Mouse (Mus musculus) stomach, embryonic 15.5 days (tissue): ENCODE data around the gene Lrrc28. TPM values are rescaled to one million over a fixed set of nuclear protein-coding genes. Genes with fewer than 3 reads are reported as not detected.
A peak's percentile ranks its signal among the peaks of the same experiment; 100 is the strongest.

Experiments
- ATAC-seq: fragments of 200-750 bp; cut with Nextera tagmentation; 2 replicates; pipeline ENCODE4 v1.8.0; 2017; ENCODE audit warnings: low read depth, moderate number of reproducible peaks, moderate TSS enrichment; ENCODE audit not compliant: insufficient read depth, low FRiP score
- H3K27ac ChIP-seq: fragments of 300-500 bp; sonication (generic); 2 replicates; pipeline ENCODE4 v1.5.1; 2015; ENCODE audit warnings: mild to moderate bottlenecking, inconsistent platforms
- H3K27me3 ChIP-seq: fragments of 300-500 bp; sonication (generic); replicated peaks from 2 replicates; pipeline ENCODE4 v1.6.1; 2015; ENCODE audit warnings: inconsistent platforms
- H3K36me3 ChIP-seq: fragments of 300-500 bp; sonication (generic); 2 replicates; pipeline ENCODE4 v1.6.1; 2015; ENCODE audit warnings: inconsistent platforms
- H3K4me1 ChIP-seq: fragments of 300-500 bp; sonication (generic); 2 replicates; pipeline ENCODE4 v1.6.1; 2015; ENCODE audit warnings: inconsistent platforms
- H3K4me2 ChIP-seq: fragments of 300-500 bp; sonication (generic); 2 replicates; pipeline ENCODE4 v1.6.1; 2015; ENCODE audit warnings: mild to moderate bottlenecking, inconsistent platforms
- H3K4me3 ChIP-seq: fragments of 300-500 bp; sonication (generic); replicated peaks from 2 replicates; pipeline ENCODE4 v1.5.1; 2015; ENCODE audit warnings: inconsistent platforms
- H3K9ac ChIP-seq: fragments of 300-500 bp; sonication (generic); 2 replicates; pipeline ENCODE4 v1.6.1; 2015; ENCODE audit warnings: inconsistent platforms
- H3K9me3 ChIP-seq: fragments of 300-500 bp; sonication (generic); 2 replicates; pipeline ENCODE4 v1.6.1; 2016; ENCODE audit warnings: inconsistent platforms
- WGBS: fragments of 180-500 bp; shearing (Covaris S2); methylation state at CpG from one replicate; pipeline ENCODE4 v1.1.7; 2015; 5-methylcytosine and 5-hydroxymethylcytosine counted together
- polyA plus RNA-seq: library from polyadenylated mRNA; unstranded; fragments of >200 nt; fragmentation: Nextera tagmentation; extraction: Ambion mirVana; gene quantifications from 2 replicates; pipeline ENCODE4 v1.2.1, GENCODE M21; 2015

Gene Lrrc28
- polyA plus RNA-seq, 1 experiment from 2014 or later: 14.2 TPM

DNA sequence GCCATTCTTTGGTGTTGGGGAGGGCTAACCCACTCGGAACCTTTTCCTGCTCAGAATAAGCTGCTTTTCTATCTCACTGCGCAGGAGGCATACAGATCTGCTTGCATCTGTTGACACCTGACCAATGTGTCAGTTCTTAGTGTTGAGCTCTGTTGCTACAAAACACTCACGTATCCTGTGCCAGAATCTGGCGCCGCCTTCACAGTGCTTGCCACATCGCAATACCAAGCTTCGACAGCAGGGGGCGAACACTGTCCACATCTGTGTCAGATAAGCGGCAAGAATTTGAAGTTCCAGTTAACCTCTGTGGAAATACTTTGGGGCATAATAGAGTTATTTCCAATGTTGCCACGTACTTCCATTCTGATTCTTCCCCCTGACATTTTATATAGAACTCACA lies 27.6 kb upstream of the Lrrc28 start:
- peak; percentile 48 for ATAC-seq
- no peak overlapping the region for H3K4me2 ChIP-seq
- H3K9ac ChIP-seq: no peak overlapping the region
- 10% methylated on average over 10 of the region's 10 CpGs for WGBS
- H3K4me1 ChIP-seq: no peaks in the 10 kb centered on the region; the same call in 1 of the 2 replicates
- no peak overlapping the region for H3K27ac ChIP-seq
- no peaks in the 10 kb centered on the region for H3K27me3 ChIP-seq
- peaks cover 13% of the 10 kb centered on the region for H3K36me3 ChIP-seq
- H3K4me3 ChIP-seq: no peak overlapping the region
- no peaks in the 10 kb centered on the region for H3K9me3 ChIP-seq

GRCm38 (mm10) chr7:67670965-67671364 lies 25.9 kb upstream of the Lrrc28 start:
- Histone ChIP-seq H3K36me3 (peaks cover 20% of the 10 kb centered on the region), H3K27ac (no peak overlapping the region), H3K4me2 (no peak overlapping the region), H3K4me1 (no peaks in the 10 kb centered on the region; the same call in 1 of the 2 replicates), H3K4me3 (no peak overlapping the region), H3K9me3 (no peaks in the 10 kb centered on the region), H3K9ac (no peak overlapping the region), H3K27me3 (no peaks in the 10 kb centered on the region)
- ATAC-seq: no peak
- 90% methylated on average over 1 of the region's 1 CpGs for WGBS

- Histone ChIP-seq H3K27ac (0 out of 2 replicates have a peak overlapping the region, but pooled peaks have one; percentile 31), H3K36me3 (peaks cover 21% of the 10 kb centered on the region), H3K9me3 (no peaks in the 10 kb centered on the region), H3K4me1 (0 out of 2 replicates have a peak, but pooled peaks cover 2% of the 10 kb centered on the region), H3K9ac (no peak overlapping the region), H3K4me3 (no peak overlapping the region), H3K4me2 (no peak overlapping the region), H3K27me3 (no peaks in the 10 kb centered on the region)
- ATAC-seq: no peak
- 74% methylated on average over 14 of the region's 14 CpGs for WGBS
These were observed 19.1 kb upstream of the Lrrc28 start for GRCm38 (mm10) chr7:67663981-67664694.

GRCm38 (mm10) chr7:67662424-67662823 lies 17.4 kb upstream of the Lrrc28 start:
- ATAC-seq: no peak
- Histone ChIP-seq H3K9ac (no peak overlapping the region), H3K4me3 (no peak overlapping the region), H3K9me3 (no peaks in the 10 kb centered on the region), H3K27ac (no peak overlapping the region), H3K4me2 (no peak overlapping the region), H3K27me3 (no peaks in the 10 kb centered on the region), H3K4me1 (0 out of 2 replicates have a peak, but pooled peaks cover 2% of the 10 kb centered on the region), H3K36me3 (peaks cover 21% of the 10 kb centered on the region)
- 68% methylated on average over 5 of the region's 5 CpGs for WGBS

- no peak overlapping the region for H3K4me3 ChIP-seq
- no peak for ATAC-seq
- H3K9me3 ChIP-seq: no peaks in the 10 kb centered on the region
- no peak overlapping the region for H3K27ac ChIP-seq
- no peaks in the 10 kb centered on the region for H3K27me3 ChIP-seq
- peaks cover 6% of the 10 kb centered on the region; the same call in 1 of the 2 replicates for H3K36me3 ChIP-seq
- no peak overlapping the region for H3K4me2 ChIP-seq
- no peak overlapping the region for H3K9ac ChIP-seq
- WGBS: 76% methylated on average over 4 of the region's 4 CpGs
- no peaks in the 10 kb centered on the region for H3K4me1 ChIP-seq
These were observed 13.0 kb upstream of the Lrrc28 start for GRCm38 (mm10) chr7:67658110-67658509.

DNA sequence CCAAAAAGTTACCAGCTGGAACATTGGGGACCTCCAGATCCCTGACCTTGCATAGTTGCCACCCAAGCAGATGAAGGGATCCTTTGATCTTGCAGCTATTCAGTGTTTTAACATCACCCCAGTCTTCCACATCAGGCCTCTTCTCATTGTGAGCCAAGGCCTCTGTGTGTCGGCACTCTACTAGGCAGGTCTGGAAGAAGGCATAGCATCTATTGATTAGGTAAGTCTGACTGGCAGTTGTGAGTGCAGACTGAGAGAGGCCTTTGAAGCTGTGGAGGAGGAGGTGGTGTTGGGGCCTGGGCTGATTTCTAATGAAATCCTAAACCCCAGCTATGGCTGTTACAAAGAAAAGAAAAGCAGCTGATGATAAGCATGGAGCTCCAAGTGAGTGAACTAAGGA lies 10.1 kb upstream of the Lrrc28 start:
- H3K4me3 ChIP-seq: no peak overlapping the region
- no peaks in the 10 kb centered on the region for H3K27me3 ChIP-seq
- no peaks in the 10 kb centered on the region for H3K4me1 ChIP-seq
- H3K4me2 ChIP-seq: no peak overlapping the region
- ATAC-seq: peak; percentile 66; the same call in 1 of the 2 replicates
- no peak overlapping the region for H3K9ac ChIP-seq
- 22% methylated on average over 1 of the region's 1 CpGs for WGBS
- H3K36me3 ChIP-seq: no peaks in the 10 kb centered on the region
- peak overlapping the region; percentile 11; the same call in 1 of the 2 replicates for H3K27ac ChIP-seq
- no peaks in the 10 kb centered on the region for H3K9me3 ChIP-seq

DNA sequence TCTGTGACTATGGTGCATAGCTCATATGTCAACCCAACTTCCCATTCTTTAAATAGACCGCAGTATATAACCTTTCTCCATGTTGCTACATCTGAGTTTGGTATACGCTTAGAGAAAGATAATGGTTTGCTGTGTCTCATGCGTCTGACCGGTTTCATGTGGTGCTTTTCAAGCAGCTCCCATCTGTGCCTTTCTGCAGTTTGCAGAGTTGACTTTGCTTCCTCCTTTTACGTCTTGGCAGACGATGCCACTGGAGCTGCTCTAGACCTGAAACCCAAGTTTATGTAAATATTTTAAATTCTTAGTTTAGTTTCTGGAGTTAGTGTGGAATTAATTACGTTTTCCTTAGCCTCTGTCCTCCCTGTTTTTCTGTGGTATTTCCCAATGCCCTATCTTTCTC lies 9.6 kb upstream of the Lrrc28 start:
- Histone ChIP-seq H3K4me1 (peaks cover 5% of the 10 kb centered on the region; the same call in 1 of the 2 replicates), H3K9ac (no peak overlapping the region), H3K9me3 (no peaks in the 10 kb centered on the region), H3K27ac (peak overlapping the region; percentile 11; the same call in 1 of the 2 replicates), H3K4me3 (no peak overlapping the region), H3K27me3 (no peaks in the 10 kb centered on the region), H3K36me3 (no peaks in the 10 kb centered on the region), H3K4me2 (no peak overlapping the region)
- ATAC-seq: no peak
- WGBS: 54% methylated on average over 7 of the region's 7 CpGs

GRCm38 (mm10) chr7:67652211-67652610 lies 7.1 kb upstream of the Lrrc28 start:
- WGBS: 64% methylated on average over 5 of the region's 5 CpGs

DNA sequence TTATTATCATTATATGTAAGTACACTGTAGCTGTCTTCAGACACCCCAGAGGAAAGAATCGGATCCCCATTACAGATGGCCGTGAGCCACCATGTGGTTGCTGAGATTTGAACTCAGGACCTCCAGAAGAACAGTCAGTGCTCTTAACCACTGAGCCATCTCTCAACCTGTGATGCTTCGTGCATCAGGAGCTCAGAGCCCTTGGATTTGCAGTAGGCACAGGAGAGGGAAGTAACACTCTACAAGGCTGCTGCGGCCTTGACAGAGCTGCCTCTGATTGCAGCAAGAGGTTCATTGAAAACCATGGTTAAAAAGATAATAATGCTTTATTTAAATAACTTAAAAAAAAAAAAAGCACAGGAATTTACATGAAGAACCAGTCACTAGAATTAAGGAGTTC lies 3.3 kb upstream of the Lrrc28 start:
- Histone ChIP-seq H3K4me2 (peak overlapping the region; percentile 48), H3K27me3 (no peaks in the 10 kb centered on the region), H3K4me1 (peaks cover 13% of the 10 kb centered on the region; the same call in 1 of the 2 replicates), H3K9ac (no peak overlapping the region), H3K4me3 (peak overlapping the region; percentile 25; the same call in 1 of the 2 replicates), H3K9me3 (no peaks in the 10 kb centered on the region), H3K36me3 (no peaks in the 10 kb centered on the region), H3K27ac (no peak overlapping the region)
- WGBS: 63% methylated on average over 4 of the region's 4 CpGs
- ATAC-seq: no peak

More at GRCm38 (mm10) chr7:67652211-67652610, 7.1 kb upstream of the Lrrc28 start:
- H3K27ac ChIP-seq: no peak overlapping the region
- H3K4me1 ChIP-seq: peaks cover 13% of the 10 kb centered on the region; the same call in 1 of the 2 replicates
- H3K36me3 ChIP-seq: no peaks in the 10 kb centered on the region
- H3K4me2 ChIP-seq: no peak overlapping the region
- no peaks in the 10 kb centered on the region for H3K27me3 ChIP-seq
- no peaks in the 10 kb centered on the region for H3K9me3 ChIP-seq
- no peak overlapping the region for H3K9ac ChIP-seq
- no peak for ATAC-seq
- no peak overlapping the region for H3K4me3 ChIP-seq

- no peaks in the 10 kb centered on the region for H3K27me3 ChIP-seq
- 2% methylated on average over 5 of the region's 5 CpGs for WGBS
- peak within 1 kb of the TSS; percentile 67 for H3K4me3 ChIP-seq
- peaks cover 13% of the 10 kb centered on the region; the same call in 1 of the 2 replicates for H3K4me1 ChIP-seq
- no peak for ATAC-seq
- no peaks in the 10 kb centered on the region for H3K36me3 ChIP-seq
- H3K4me2 ChIP-seq: peak within 1 kb of the TSS; percentile 69
- H3K9me3 ChIP-seq: no peaks in the 10 kb centered on the region
- H3K9ac ChIP-seq: peak within 1 kb of the TSS; percentile 24; the same call in 1 of the 2 replicates
- peak within 1 kb of the TSS; percentile 68 for H3K27ac ChIP-seq
These were observed 2.2 kb upstream of the Lrrc28 start, which contains the start of gene Ttc23 for GRCm38 (mm10) chr7:67647277-67647676. Ttc23 (plus strand) TSS chr7:67647410.

- Histone ChIP-seq H3K9ac (peak overlapping the region; percentile 35), H3K4me3 (peak overlapping the region; percentile 67), H3K4me1 (peaks cover 13% of the 10 kb centered on the region; the same call in 1 of the 2 replicates), H3K4me2 (peak overlapping the region; percentile 69), H3K27me3 (no peaks in the 10 kb centered on the region), H3K9me3 (no peaks in the 10 kb centered on the region), H3K36me3 (no peaks in the 10 kb centered on the region), H3K27ac (peak overlapping the region; percentile 88)
- no peak for ATAC-seq
- 9% methylated on average over 6 of the region's 6 CpGs for whole genome bisulfite sequencing
These were observed 1.1 kb upstream of the Lrrc28 start for GRCm38 (mm10) chr7:67646131-67646530.

DNA sequence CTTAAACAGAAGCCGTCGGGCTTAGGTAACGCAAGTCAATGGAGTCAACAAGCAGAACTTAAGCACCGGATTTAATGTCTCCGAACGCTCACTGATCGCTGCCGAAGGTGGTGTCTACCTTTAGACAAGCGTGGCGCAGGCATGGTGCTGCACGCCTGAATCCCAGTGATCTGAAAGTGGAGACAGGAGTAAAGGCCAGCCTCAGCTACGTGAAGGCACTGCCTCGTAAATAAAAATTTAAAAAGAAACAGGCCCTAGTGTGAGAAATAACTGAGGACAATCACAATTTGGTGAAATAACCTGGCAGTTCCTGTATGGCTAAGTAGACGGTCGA lies 580 bp upstream of the Lrrc28 start:
- H3K9me3 ChIP-seq: no peaks in the 10 kb centered on the region
- peak overlapping the region; percentile 67 for H3K4me3 ChIP-seq
- peaks cover 13% of the 10 kb centered on the region; the same call in 1 of the 2 replicates for H3K4me1 ChIP-seq
- WGBS: under 1% methylated on average over 15 of the region's 15 CpGs
- peak overlapping the region; percentile 35 for H3K9ac ChIP-seq
- no peak for ATAC-seq
- peak overlapping the region; percentile 88 for H3K27ac ChIP-seq
- peak overlapping the region; percentile 69 for H3K4me2 ChIP-seq
- H3K36me3 ChIP-seq: no peaks in the 10 kb centered on the region
- no peaks in the 10 kb centered on the region for H3K27me3 ChIP-seq
